Mouse (Mus musculus) heart, postnatal 14 days (tissue): ENCODE measurements at regions not wholly inside any gene's neighbourhood (a gene's known extent, or its start where the extent isn't known, plus 50 kb on each side); places are given as distances from the start of the nearest gene placed in this dataset.
"Not testable (repeated sequence)": the region's sequence is repeated elsewhere in the genome, so short reads cannot be mapped to it uniquely, and the experiment has no call there.

Source experiments
- DNase-seq, 2 experiments: peaks; one replicate each; pipeline ENCODE4 v3.0.0; 2021 to 2022
- intact Hi-C: fragments of 180-260 bp; cut with DNase I; formaldehyde crosslinking; loops from one replicate; pipeline ENCODE4 v1.15.1; 2025

DNA sequence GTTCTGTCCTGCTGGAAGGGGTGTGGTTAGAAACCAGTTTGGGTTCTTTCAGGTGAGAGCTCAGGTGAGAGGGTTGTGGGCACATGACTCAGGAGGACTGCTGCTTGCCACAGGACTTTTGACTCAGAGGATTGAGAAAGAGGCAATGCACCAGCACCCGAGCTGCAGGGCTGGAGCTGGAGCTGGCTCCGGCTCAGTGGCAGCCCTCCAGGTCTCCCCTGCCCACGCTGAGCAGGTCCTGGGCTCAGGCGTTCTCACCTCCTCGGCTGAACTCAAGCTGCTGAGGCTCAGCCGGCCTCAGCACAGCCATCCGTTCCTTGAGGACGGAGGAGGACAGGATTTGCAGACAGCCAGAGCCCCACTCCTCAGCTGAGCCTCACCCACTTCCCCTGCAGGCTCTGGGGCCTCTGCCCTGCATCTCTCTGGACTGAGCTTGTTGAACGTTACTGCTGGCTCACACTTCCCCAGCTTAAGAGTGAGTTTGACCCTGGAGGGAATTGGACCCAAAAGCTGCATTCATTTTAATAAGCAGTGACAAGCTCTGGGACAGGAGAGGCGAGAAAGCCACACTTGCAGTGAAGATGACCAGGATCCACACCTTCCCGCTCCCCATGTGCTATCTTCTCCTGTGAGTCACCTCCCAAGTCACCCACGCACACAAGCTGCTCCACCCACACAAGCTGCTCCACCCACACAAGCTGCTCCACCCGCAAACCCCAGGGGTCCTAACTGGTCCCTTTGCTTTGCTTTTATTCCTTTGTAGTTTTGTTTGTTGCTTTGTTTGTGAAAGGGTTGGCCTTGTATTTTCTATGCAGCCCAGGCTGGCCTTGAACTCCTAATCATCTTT, 981.0 kb downstream of the 4930447A16Rik start:
- intact Hi-C loops: no loop called here
- DNase-seq: no peak

DNA sequence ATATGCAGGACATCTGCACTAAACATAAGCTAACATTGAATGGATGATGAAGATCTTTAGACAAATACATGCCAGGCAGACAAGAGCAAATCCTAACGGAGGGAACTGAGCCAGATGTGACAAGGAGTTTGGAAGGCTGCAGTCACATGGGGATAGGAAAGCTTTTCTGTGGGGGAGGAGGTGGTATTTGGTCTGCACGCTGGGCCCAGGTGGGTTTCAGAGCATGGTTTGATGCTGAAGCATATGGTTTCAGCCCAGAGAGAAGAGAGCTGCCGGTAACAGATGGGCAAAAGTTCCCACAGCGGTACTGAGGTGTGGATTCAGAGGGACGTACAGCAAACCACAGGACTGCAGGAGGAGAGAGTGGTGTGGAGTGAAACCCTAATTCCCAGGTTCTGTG, 982.1 kb downstream of the 4930447A16Rik start:
- DNase-seq: no peak
- intact Hi-C loops: no loop called here

DNA sequence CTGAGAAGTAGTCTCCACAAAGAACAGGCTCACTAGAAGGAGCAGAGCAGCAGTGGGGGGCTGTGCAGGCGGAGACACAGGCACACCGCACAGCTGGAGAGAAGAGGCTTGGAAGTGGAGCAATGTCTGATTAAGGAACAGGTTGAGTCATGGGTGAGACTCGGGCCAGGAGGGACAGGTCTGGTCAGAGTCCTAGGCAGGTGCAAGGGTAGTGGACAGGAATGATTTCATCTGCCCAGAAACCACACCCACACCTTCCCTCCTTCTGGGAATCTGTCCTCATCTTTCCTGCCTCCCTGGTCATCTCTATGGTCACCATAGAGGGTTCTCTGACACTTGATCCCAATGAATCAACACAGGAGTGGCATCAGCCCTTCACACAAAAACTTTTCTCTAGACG, 983.8 kb downstream of the 4930447A16Rik start:
- intact Hi-C loops: no loop called here
- no peak for DNase-seq

DNA sequence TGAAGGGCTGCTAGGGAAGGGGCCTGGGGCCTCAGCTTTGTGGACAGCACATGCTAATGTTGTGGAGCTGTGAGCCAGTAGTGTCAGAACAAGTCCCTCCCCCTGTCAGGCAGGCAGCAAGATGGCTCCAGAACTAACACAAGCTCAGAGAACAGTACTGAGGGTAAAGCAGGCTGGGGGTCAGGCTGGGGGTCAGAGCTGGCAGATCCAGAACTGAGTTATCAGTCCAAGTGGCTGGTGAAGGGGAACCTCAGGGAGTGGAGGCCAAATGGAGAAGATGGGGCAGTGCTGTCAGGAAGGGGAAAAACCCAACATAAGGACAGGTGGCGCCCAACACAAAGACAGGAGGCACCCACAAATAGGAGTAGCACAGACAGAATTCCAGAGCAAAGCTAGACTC, 985.1 kb downstream of the 4930447A16Rik start:
- intact Hi-C loops: no loop called here
- DNase-seq: no peak

DNA sequence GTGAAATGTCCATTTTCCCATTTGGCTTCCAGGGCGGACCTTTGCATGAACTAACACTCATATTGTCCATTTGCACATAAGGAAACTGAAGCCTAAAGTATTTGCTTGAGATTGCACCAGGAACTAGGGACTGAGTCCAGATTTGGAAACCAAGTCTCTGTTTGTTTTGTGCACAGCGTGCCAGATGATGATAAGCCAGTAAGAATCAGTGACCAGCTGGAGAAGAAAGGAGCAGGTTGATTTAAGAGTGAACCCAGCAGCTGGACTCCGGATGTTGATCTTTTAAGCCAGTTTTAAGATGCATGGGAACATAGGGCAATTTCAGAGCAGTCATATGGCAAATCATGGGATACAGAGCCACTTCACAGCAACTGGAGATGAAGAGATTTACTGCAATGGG, 987.1 kb downstream of the 4930447A16Rik start:
- DNase-seq: no peak
- intact Hi-C loops: no loop called here

DNA sequence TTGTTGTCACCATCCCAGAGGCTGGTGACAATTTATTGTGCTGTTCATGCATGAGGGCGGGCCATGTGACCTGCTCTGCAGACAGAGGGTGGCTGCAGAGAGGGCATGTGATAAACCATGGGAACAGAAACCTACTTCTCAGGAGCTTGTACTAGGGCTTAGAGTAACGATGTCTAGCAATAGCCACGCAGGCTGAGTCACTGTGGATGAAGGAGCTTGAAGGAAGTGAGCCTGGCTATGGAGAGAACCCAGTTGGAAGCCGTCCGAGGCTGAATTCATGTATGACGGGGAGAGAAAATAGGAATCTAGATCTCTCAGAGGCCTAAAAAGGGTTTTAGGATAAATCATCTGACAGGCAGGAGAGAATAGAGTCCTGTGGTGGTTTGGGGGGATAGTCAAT, 988.0 kb downstream of the 4930447A16Rik start:
- intact Hi-C loops: no loop called here
- DNase-seq: no peak

DNA sequence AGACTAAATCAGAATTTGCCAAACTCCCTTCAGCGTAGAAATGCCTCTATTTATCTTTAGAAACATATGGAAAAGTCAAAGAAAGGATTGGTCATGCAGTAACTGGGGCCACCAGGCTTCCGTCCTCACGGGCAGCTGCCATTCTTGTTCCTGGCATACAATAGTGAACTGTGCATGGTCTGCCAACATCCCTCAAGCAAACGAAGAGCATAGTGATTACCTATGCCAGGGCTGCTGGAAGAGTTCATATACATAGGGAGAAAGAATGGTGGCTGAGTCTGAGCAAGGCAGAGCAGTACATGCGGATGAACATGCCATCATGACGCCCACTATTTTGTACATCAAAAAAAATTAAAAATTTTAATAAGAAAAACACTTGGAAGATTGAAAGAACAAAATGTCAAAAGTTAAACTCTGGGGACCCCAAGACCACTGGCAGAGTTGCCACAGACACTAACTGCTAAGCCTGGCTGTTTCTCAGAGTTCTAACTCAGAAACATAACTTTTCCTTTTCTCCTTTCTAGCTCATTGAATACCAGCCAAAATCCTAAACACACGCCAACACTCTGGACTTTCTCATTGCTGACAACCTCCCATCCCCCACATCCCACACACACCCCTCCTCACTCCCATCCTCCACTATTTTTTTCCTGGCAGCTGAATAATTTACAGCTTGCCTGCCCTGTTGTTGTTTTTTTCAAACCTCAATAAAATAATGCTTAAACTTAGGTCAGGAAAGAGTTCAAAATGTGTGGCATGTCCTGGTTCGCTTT, 989.1 kb downstream of the 4930447A16Rik start:
- DNase-seq: peak in 1 of 2 experiments; percentile 65
- intact Hi-C loops: no loop called here

DNA sequence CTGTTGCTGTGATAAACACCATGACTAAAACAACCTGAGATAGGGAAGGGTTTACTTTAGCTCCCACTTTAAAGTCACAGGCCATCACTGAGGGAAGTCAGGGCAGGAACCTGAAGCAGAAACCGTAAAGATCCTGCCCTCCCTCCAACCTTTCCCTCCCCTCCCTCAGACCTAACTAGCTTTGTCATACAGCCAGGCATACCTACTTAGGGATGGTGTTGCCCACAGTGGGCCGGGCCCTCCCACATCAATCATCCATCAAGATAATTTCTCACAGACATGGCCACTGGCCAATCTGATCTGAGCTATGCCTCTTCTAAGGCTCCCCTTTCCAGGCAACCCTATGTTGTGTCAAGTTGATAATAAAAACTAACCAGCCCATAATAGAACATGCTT, 989.7 kb downstream of the 4930447A16Rik start:
- intact Hi-C loops: no loop called here
- no peak for DNase-seq

DNA sequence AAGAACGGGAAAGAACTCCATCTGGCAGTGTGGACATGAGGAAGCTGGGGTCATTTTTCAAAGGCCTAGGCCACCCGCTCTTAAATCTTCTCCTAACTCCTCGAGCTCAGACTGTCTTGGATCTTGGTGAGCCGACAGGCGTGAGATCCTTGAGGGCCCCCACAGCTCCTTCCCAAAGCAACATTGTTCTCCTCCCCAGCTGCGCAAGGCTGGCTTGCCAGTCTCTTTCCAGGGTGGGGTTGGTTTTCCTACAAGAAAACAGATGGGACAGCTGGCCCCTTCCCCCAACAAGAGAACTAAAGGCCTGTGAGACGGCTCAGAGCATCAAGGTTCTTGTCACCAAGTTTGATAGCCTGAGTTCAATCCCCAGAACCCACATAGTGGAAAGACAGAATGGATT, 994.3 kb downstream of the 4930447A16Rik start:
- intact Hi-C loops: loop anchor here (5.0 kb wide), 1 partner anchor 32 kb away; no protein-coding TSS in a partner anchor
- DNase-seq: peak; percentile 49 to 67

DNA sequence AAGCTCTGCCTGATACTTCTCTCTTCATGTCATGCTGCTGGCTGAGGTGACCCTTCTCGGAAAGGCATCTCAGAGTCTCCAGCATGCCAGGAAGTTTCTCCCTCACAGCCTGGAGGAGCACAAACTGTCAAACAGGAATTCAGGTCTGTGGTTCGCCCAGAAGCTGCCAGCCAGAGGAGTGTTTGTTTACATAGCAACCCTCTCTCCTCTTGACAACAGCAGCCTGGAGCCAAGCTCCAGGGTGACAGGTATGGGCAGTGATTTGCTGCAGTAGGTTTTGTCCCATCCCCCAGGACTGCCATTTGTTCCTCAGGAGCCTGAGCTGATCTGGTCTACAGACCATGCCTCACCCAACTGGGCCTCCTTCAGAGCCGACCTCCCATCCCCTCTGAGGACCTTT, 995.4 kb downstream of the 4930447A16Rik start:
- intact Hi-C loops: loop anchor here (5.0 kb wide), 1 partner anchor 33 kb away; no protein-coding TSS in a partner anchor
- peak in 1 of 2 experiments; percentile 45 for DNase-seq

DNA sequence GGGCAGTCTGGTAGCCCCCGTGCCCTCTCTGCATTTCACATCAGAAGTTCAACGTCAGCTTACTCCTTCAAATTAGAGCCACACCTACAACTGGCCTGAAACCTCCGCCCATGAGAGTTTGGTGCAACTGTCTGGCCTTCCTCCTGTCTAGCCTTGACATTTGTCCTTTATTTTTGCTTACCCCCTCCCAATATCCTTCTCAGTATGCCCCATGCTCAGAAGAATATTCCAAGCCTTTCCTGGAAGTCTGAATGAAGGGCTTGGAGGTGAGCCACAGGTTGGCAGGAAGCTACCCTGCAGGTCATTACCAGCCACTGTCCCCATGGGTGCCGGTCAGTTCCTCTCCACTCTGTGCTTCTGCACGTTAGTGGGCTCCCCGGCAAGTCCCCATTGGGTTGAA, 997.4 kb downstream of the 4930447A16Rik start:
- intact Hi-C loops: loop anchor here (5.0 kb wide), 1 partner anchor 35 kb away; no protein-coding TSS in a partner anchor
- DNase-seq: no peak

DNA sequence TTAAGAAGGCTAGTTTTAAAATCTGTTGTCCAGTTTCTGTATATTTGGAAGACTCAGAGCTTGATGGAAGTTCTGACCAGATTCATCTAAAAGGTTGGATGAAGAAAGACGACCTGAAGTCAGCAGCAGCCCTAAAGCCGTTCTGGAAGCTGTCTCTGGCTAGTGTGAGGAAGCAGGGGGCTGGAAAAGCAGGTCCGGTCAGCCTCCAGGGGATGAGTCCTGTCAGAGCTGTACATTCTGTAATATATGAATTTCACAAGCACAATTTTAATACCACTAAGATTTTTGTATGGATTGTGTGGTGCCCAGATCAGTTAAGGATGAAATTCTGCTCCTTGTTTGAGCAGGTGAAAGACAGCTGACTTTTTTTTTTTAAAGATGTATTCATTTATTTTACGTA, 1000.2 kb downstream of the 4930447A16Rik start:
- DNase-seq: no peak
- intact Hi-C loops: no loop called here

DNA sequence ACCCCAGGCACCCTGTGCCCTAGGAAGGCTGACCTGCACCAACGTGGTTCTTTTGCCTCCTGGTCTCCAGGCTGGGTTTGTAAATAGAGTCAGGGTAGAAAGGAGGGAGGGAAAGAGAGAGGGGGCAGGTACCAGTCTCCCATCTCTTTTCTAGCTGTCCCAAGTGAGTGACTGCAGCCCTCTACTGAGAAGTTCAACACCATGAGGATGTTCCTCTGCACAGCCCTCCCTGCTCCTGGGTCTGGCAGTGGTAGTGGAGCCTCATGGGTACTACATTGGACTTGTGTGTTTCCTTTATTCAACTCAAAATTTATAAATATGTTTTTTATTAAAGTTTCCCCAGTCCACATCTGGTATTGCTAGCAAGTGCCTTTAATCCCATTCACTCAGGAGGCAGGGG, 1002.6 kb downstream of the 4930447A16Rik start:
- intact Hi-C loops: no loop called here
- no peak for DNase-seq

DNA sequence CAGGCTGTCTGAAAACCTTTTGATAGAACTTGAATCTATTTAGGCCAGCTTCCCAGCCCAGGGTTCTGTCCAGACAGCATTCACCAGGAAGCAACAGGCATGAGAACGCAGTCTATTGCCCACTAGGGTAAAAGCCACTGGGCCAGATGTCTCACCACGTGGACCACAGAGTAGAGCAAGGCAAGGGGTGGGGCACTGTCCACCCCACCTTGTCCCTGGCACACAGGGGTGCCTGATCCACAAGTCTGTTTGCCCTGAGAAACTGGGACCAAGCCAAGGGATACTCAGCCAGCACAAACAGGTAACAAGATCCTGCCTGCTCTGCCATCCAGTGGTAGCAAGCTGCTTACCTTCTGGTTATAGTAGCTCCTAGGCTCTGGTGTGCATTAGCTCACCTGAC, 1006.3 kb downstream of the 4930447A16Rik start:
- DNase-seq: peak; percentile 65 to 79
- intact Hi-C loops: loop anchor here (2.0 kb wide), 1 partner anchor 135 kb away; no protein-coding TSS in a partner anchor

DNA sequence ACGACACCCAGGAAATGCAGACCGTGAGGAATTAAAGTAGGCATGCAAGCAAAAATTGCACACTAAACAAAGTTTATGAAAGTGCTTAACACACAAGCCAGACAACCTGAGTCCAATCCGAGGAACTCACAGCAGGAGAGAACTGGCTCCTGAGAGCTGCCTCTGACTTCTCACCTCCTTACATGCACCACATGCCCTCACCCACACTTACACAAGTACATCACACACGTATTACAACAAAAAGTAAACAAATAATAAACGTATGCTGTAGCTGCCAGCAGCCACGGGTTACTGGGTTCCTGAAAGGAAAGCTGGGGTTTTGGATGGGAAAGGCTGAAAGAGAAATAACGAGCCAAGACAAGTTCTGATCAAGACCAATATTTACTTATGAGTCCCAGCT, 1008.0 kb downstream of the 4930447A16Rik start:
- intact Hi-C loops: loop anchor here (2.0 kb wide), 1 partner anchor 137 kb away; no protein-coding TSS in a partner anchor
- DNase-seq: no peak

DNA sequence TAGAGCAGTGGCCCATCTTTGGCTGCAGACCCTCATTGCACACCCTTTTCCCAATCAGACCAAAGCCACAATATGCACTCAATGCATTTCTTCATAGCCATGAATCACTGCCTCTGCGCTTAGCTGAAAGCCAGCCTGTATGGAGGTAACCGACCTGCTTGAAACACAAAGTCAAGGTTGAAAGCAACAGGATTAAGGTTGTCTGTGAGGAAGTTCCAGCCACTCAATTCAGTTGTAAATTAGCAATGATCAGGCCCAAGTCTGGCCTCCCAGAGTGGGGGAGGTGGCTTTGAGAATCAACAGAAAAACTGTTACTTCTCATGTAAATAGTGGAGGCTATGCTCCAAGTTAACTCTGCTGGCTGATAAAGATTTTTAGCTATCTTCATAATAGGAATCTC, 1008.9 kb downstream of the 4930447A16Rik start:
- DNase-seq, intact Hi-C loops: not testable (repeated sequence)
